Mouse (Mus musculus): ENCODE measurements around the gene Smap1.

GRCm38 (mm10) chr1:23935408-23935762, 13.3 kb upstream of the Smap1 start:
- no peak for TF ChIP-seq CTCF (IDR thresholded peaks at IDR 0.05; ENCODE audit: low read depth)
- no peak for TF ChIP-seq EP300 (optimal IDR thresholded peaks at IDR 0.05)

All from stomach, postnatal 0 days (tissue).